Mouse (Mus musculus) liver, postnatal 0 days (tissue): ENCODE measurements at regions not wholly inside any gene's neighbourhood (a gene's known extent, or its start where the extent isn't known, plus 50 kb on each side); places are given as distances from the start of the nearest gene placed in this dataset.

Source experiments
- ATAC-seq: fragments of 200-750 bp; cut with Nextera tagmentation; 2 replicates; pipeline ENCODE4 v1.8.0; 2017; ENCODE audit warnings: mild to moderate bottlenecking, moderate library complexity
- DNase-seq: peaks from one replicate; pipeline ENCODE4 v3.0.0-alpha.2; 2016
- H3K27ac ChIP-seq: fragments of 300-500 bp; sonication (generic); 2 replicates; pipeline ENCODE4 v1.5.1; 2014; ENCODE audit warnings: antibody characterized with exemption, moderate library complexity, mild to moderate bottlenecking, low read depth
- H3K27me3 ChIP-seq: fragments of 300-500 bp; sonication (generic); 2 replicates; pipeline ENCODE4 v1.6.1; 2014; ENCODE audit warnings: low read length, control low read depth, mixed read lengths; ENCODE audit not compliant: insufficient read depth
- H3K36me3 ChIP-seq: fragments of 300-500 bp; sonication (generic); replicated peaks from 2 replicates; pipeline ENCODE4 v1.6.1; 2014; ENCODE audit warnings: mild to moderate bottlenecking, control low read depth, low read length, moderate library complexity, mixed read lengths; ENCODE audit not compliant: insufficient read depth
- H3K4me1 ChIP-seq: fragments of 300-500 bp; sonication (generic); 2 replicates; pipeline ENCODE4 v1.6.1; 2014; ENCODE audit warnings: antibody characterized with exemption, mild to moderate bottlenecking, control low read depth; ENCODE audit not compliant: insufficient read depth
- H3K4me2 ChIP-seq: fragments of 300-500 bp; sonication (generic); 2 replicates; pipeline ENCODE4 v1.6.1; 2014; ENCODE audit warnings: low read depth, mild to moderate bottlenecking, low read length, moderate library complexity, mixed read lengths
- H3K4me3 ChIP-seq: fragments of 300-500 bp; sonication (generic); 2 replicates; pipeline ENCODE4 v1.5.1; 2014; ENCODE audit warnings: low read depth, low read length
- H3K9ac ChIP-seq: fragments of 300-500 bp; sonication (generic); replicated peaks from 2 replicates; pipeline ENCODE4 v1.6.1; 2014; ENCODE audit warnings: mild to moderate bottlenecking, moderate library complexity
- H3K9me3 ChIP-seq: fragments of 300-500 bp; sonication (generic); 2 replicates; pipeline ENCODE4 v1.6.1; 2016; ENCODE audit warnings: mild to moderate bottlenecking, control low read depth, low read length, mixed read lengths
- CTCF ChIP-seq: sonication (generic); IDR thresholded peaks from 2 replicates; pipeline ENCODE4 v1.5.1; 2016; ENCODE audit warnings: antibody characterized with exemption, low read depth
- EP300 ChIP-seq: IDR thresholded peaks from 2 replicates; pipeline ENCODE4 v1.6.1; 2016; ENCODE audit warnings: antibody characterized with exemption, low read depth, mild to moderate bottlenecking
- WGBS: fragments of 180-500 bp; shearing (Covaris S2); extraction: QIAGEN DNeasy Blood & Tissue Kit; methylation state at CpG from one replicate; pipeline ENCODE4 v1.1.7; 2014; ENCODE audit not compliant: insufficient replicate concordance; 5-methylcytosine and 5-hydroxymethylcytosine counted together

DNA sequence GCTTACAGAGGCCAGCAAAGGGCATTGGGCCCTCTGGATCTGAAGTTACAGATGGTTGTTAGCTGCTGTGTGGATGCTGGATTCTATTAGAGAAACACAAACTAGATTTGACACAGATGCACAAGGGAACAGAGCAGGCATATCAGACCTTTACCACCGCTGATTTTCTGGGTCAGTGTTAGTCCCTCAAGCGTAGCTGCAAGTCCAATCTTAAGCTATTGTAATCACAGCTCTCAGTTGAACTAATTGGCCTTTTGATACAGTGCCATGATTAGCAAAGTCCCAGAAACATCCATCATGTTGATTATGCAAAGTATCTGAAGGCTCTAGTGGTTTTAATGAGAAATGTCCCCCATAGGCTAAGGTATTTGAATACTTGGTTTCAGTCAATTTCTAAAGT, 54.2 kb upstream of the Plppr5 start:
- H3K9me3 ChIP-seq: no peaks in the 10 kb centered on the region
- 77% methylated on average over 2 of the region's 2 CpGs for WGBS
- H3K36me3 ChIP-seq: no peaks in the 10 kb centered on the region
- DNase-seq (no peak), ATAC-seq (no peak)
- H3K27ac ChIP-seq: no peak overlapping the region
- no peak overlapping the region for H3K4me2 ChIP-seq
- H3K27me3 ChIP-seq: no peaks in the 10 kb centered on the region
- H3K4me1 ChIP-seq: no peaks in the 10 kb centered on the region
- no peak for TF ChIP-seq EP300
- TF ChIP-seq CTCF: no peak
- H3K4me3 ChIP-seq: no peak overlapping the region
- no peak overlapping the region for H3K9ac ChIP-seq

DNA sequence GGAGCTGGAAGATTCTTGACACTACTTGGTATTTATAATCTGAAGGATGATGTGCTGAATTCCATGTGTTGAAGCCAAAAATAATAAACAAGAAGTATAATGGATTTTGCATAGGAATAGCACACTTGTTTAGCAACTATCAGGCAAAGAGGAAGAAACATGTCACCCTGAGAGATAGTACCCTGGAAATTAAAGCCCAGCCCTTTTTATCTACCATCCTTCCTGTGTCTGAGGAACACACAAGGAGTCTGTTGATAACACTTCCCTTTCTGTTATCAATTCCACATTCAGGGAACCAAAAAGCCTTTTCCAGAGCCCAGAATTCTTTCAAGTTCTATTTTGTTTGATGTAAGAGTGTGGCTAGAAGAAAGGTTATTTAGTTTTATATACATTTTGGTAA, 66.5 kb upstream of the Plppr5 start:
- Histone ChIP-seq H3K36me3 (no peaks in the 10 kb centered on the region), H3K27me3 (no peaks in the 10 kb centered on the region), H3K9ac (no peak overlapping the region), H3K9me3 (no peaks in the 10 kb centered on the region), H3K27ac (no peak overlapping the region), H3K4me2 (no peak overlapping the region), H3K4me3 (no peak overlapping the region), H3K4me1 (no peaks in the 10 kb centered on the region)
- no peak for TF ChIP-seq CTCF
- peak; percentile 61 for TF ChIP-seq EP300
- ATAC-seq: no peak
- no peak for DNase-seq

DNA sequence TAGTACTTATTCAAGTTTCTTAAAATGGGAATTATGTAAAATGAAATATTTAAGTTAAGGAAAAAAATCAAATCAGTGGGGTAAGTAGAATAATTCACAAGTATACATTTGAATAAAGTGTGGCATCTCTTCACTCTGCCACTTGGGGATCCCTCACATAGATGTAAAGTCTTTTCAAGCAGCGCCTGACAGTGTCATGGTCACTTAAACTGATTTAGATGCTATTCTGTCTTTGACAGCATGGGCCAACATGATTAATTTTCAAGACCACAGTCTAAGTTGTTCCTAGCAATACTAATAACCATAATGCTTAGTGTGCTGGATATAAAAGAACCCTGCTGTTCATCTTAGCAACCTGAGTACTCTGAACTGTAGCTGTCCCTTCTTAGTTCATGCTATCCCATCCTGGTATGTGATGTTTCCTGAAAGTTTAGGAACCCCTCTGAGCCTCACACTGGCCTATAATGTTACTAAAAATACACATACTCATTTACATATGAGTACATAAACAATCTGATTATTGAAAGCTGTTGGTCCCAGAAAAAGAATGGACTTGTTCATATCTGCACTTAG, 68.4 kb upstream of the Plppr5 start:
- Histone ChIP-seq H3K9ac (no peak overlapping the region), H3K27ac (no peak overlapping the region), H3K4me3 (no peak overlapping the region), H3K4me2 (no peak overlapping the region), H3K4me1 (no peaks in the 10 kb centered on the region), H3K9me3 (no peaks in the 10 kb centered on the region), H3K36me3 (no peaks in the 10 kb centered on the region), H3K27me3 (no peaks in the 10 kb centered on the region)
- DNase-seq (no peak), ATAC-seq (no peak)
- 71% methylated on average over 1 of the region's 1 CpGs for WGBS
- TF ChIP-seq EP300 (no peak), CTCF (no peak)

DNA sequence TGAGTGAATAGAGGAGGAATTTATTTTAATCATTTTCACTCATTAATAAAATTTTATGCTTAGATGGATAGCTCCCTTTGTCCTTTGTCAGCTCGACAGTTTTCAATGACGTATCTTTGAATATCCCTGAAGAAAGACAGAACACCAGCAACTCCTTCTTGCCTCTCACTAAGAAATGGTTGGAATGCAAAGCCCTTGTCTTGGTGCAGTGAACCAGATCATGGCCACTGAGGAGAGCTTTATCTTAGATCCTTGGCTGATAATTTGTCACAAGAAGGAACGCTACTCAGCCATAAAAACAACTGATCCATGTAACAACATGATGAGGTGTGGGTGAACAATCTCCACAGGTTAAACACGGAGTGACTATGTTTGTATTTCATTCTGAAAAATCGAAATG, 73.5 kb upstream of the Plppr5 start:
- 75% methylated on average over 5 of the region's 5 CpGs for whole genome bisulfite sequencing
- DNase-seq (no peak), ATAC-seq (no peak)
- H3K4me2 ChIP-seq: no peak overlapping the region
- H3K4me1 ChIP-seq: no peaks in the 10 kb centered on the region
- no peak overlapping the region for H3K4me3 ChIP-seq
- no peak overlapping the region for H3K27ac ChIP-seq
- H3K9me3 ChIP-seq: no peaks in the 10 kb centered on the region
- TF ChIP-seq EP300 (no peak), CTCF (no peak)
- H3K36me3 ChIP-seq: no peaks in the 10 kb centered on the region
- H3K27me3 ChIP-seq: no peaks in the 10 kb centered on the region
- no peak overlapping the region for H3K9ac ChIP-seq

DNA sequence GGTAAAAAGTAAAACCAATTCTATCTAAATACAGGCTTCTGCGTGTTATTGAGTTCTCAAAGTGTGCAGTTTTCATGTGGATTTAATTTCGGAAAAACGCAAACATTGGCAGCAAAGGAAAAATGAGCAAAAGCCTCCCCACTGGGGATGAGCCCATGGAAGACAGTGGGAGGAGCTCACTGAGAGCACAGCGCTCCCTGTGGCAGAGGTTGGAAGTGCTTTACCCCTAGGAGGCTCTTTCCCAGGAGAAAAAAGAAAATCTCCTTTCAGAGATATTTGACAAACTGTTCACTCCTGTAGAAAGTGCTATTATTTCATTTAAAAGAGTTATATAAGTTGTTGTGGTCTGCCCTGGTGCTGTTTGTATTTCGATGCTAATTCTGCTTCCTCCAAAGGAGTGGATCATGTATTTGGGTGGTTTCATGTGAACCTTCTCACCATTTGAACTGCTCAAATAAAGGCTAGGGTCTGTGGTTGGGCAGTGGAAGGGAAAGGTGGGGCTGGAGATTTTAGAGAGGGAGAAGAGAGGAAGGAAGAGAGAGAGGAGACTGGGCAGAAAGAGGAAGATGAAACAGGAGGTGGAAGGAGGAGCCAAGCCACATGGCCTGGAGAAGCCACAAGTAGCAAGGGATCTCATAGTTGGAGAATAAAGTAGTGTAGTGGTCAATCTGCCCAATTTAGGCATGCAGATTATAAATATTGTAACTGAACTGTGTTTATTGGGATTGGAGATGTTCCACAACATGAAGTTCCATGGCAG, 76.3 kb upstream of the Plppr5 start:
- ATAC-seq (no peak), DNase-seq (no peak)
- Histone ChIP-seq H3K4me3 (no peak overlapping the region), H3K27ac (no peak overlapping the region), H3K36me3 (no peaks in the 10 kb centered on the region), H3K4me2 (no peak overlapping the region), H3K4me1 (no peaks in the 10 kb centered on the region), H3K27me3 (no peaks in the 10 kb centered on the region), H3K9me3 (no peaks in the 10 kb centered on the region), H3K9ac (no peak overlapping the region)
- TF ChIP-seq CTCF (peak; percentile 15; the same call in 1 of the 2 replicates), EP300 (no peak)
- WGBS: 75% methylated on average over 5 of the region's 5 CpGs

DNA sequence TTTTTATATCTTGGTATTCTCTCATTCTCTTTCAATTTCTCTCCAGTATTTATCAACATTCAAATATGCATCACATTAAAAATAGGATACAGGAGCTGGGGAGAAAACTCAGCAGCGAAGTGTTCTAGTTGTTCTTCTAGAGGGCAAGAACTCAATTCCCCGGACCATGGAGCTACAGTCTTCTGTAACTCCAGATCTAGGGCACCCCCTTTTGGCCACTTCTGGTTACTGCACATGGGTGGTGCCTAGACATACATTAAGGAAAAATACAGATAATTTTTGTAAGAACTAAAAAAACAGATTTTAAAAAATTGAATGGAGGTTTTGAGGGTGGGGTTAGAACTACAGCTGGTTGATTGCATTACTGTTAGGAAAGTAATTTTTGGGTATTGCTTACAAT, 80.5 kb upstream of the Plppr5 start:
- no peak for ATAC-seq
- no peak overlapping the region for H3K4me2 ChIP-seq
- H3K36me3 ChIP-seq: no peaks in the 10 kb centered on the region
- TF ChIP-seq CTCF (peak; percentile 44), EP300 (no peak)
- H3K4me1 ChIP-seq: no peaks in the 10 kb centered on the region
- no peaks in the 10 kb centered on the region for H3K9me3 ChIP-seq
- no peak overlapping the region for H3K4me3 ChIP-seq
- H3K27me3 ChIP-seq: no peaks in the 10 kb centered on the region
- peak; percentile 25 for DNase-seq
- WGBS: 45% methylated on average over 2 of the region's 2 CpGs
- no peak overlapping the region for H3K27ac ChIP-seq
- H3K9ac ChIP-seq: no peak overlapping the region
